Mouse (Mus musculus): ENCODE measurements around the gene Nfkbib.

Gene Nfkbib

DNA sequence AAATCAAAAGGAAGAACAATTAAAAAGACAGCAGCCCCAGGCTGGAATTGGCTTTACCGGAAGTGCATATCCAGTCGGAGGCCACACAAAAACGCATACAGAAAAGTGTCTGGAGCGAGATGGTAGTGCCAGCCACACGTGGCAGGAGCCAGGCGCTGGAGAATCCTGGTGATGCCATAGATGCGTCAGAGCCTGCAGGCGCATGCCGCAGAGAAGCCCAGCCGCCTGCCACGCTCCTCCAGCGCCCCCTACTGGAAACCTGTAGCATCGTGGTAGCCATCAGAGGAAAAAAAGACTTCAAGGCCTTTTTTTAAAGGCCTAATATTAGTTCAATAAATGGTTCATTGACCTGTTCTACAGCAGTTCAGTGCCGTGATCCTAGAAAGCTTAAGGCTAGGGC lies 40.7 kb downstream of the Nfkbib start:
- POLR2A ChIA-PET: interaction anchor here in 1 of 4 experiments (1.1 to 1.9 kb wide), 3 partner anchors 9 to 51 kb away, joined by 3 to 5 read pairs (median 4); no protein-coding TSS in a partner anchor
- CTCF ChIA-PET: interaction anchor here in 1 of 4 experiments (1.4 kb wide), 1 partner anchor 129 kb away, joined by 5 read pairs; the partner anchor contains the start of genes Pak4 and Samd4b

DNA sequence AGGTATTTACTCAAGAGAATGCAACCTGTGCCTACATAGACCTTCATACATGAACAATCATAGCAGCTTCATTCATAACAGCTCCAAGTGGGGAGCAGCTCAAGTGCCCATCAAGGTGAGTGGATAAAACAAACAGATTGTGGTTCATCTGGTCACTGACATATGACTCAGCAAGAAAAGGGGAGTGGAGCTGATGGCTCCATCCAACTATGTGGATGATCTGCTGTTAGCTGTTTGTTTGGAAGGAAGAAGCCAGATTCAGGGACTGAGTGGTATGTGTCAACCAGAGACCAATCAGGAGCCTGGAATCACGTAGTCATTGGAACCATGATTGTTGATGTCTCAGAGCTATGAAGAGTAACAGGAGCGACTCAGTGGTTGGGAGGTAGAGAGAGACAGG lies 42.7 kb downstream of the Nfkbib start:
- CTCF ChIA-PET: interaction anchor here (0.5 to 1.1 kb wide), 5 partner anchors 14 to 123 kb away, joined by 3 to 4 read pairs (median 4); partner anchors contain the start of genes Mrps12 (in 1 of the 4) and Sars2 (in 1 of the 4)
- POLR2A ChIA-PET: interaction anchor here in 3 of 4 experiments (0.6 to 2.8 kb wide), 19 partner anchors 8 to 286 kb away, joined by 3 to 10 read pairs (median 3); partner anchors contain the start of genes Eif3k (in 1 of the 3), Fbxo17 (in 1 of the 3), Fbxo27 (in 1 of the 3) and Map4k1 (in 1 of the 3)

DNA sequence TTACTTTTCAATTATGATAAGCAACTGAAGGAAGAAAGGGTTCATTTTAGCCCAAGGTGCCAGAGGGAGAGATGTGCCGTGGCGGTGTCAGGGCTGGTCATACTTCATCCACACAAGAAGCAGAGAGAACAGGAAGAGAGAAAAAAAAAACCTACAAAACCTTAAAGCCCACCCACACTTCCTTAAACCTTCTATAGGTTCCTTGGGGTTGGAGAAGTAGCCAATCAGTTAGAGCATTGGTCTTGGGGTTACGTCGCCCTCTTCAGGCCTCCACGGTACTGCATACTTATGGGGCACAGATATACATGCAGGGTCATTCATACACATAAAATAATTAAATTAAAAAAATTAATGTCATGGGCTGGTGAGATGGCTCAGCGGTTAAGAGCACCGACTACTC lies 45.2 kb downstream of the Nfkbib start:
- ChIA-PET POLR2A (interaction anchor here in 1 of 4 experiments (1.4 kb wide), 2 partner anchors 8 to 21 kb away, joined by 3 read pairs; no protein-coding TSS in a partner anchor), CTCF (no interaction called here)

DNA sequence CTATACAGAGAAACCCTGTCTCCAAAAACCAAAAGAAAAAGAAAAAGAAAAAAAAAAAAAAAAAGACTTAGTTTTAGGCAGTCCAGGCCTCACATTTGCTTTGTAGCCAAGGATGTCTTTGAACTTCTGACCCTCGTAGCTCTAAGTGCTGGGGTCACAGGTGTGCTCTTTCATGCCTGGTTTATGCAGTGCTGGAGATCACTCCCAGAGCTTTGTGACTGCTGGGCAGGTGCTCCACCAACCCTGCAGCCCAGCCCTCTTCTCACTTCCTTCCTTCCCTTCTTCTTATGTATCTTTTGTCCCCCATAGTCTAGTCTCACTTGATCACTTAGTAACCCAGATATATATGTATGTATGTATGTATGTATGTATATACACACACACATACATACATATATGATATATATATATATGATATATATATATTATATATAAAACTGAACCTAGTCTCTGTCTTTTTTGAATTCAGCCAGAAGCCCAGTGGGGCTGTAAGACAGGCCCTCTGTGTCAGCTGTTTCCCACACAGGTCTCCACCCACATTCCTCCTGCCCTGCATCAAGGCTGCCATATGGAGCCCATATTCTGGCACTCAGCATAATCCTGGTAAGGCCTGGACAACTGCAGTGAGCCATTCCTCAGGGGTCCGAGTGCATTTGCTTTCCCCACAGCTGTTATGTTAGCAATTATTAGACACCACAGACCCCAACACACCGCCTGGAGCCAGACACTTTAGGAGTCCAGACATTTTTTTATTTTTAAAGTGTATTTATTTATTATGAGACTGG lies 46.4 kb downstream of the Nfkbib start:
- ChIA-PET POLR2A (interaction anchor here in 2 of 4 experiments (0.8 to 1.6 kb wide), 10 partner anchors 10 to 61 kb away, joined by 3 to 8 read pairs (median 4); partner anchors contain the start of gene Fbxo27 (in 1 of the 2)), CTCF (interaction anchor here in 2 of 4 experiments (0.6 to 1.7 kb wide), 5 partner anchors 10 to 551 kb away, joined by 3 to 7 read pairs (median 4); no protein-coding TSS in a partner anchor)

DNA sequence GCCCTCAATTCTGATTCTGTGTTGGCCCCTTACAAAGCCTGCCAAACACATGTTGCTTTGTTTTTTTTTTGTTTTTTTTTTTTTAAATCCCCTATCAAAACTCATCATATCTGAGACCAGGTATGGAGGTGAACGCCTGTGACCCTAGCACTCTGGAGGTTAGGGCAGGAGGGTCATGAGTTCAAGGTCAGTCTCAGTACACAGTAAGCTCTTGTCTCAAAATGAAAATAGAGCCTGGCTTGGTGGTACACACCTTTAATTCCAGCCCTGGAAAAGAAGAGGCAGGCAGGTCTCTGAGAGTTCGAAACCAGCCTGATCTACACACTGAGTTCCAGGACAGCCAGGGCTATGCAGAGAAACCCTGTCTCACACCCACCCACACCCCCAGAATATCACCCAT lies 47.7 kb downstream of the Nfkbib start:
- POLR2A ChIA-PET: interaction anchor here in 3 of 4 experiments (0.6 to 5.1 kb wide), 28 partner anchors 8 to 699 kb away, joined by 3 to 44 read pairs (median 4); partner anchors contain the start of genes Fbxo27 (in 1 of the 3), Mrps12 (in 1 of the 3) and Sars2 (in 1 of the 3)

DNA sequence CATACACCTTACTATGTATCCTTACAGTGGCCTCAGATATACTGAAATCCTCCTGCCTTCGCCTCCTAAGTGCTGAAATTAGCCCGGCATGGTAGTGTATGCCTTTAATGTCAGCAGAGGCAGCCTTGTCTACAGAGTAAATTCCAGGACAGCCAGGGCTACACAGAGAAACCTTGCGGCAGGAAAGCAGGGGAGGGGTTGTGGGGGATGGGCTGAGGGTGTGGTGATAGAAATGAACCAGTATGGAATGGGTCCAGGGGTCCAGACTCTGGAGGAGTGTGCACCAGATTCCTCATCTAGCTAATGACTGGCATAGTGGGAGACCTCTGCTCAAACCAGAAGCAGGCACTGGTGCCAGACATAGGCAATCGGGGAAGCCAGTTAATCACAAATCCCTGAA lies 48.2 kb downstream of the Nfkbib start:
- POLR2A ChIA-PET: interaction anchor here in 3 of 4 experiments (0.6 to 5.1 kb wide), 37 partner anchors 8 to 1374 kb away, joined by 3 to 44 read pairs (median 4); partner anchors contain the start of genes Fbxo27 (in 1 of the 3), Mrps12 (in 1 of the 3) and Sars2 (in 1 of the 3)
- CTCF ChIA-PET: interaction anchor here (0.5 to 1.7 kb wide), 9 partner anchors 8 to 149 kb away, joined by 3 to 5 read pairs (median 3); partner anchors contain the start of genes Mrps12 (in 1 of the 4) and Sars2 (in 1 of the 4)

More for the DNA sequence above, 47.7 kb downstream of the Nfkbib start:
- CTCF ChIA-PET: interaction anchor here (0.5 to 1.7 kb wide), 8 partner anchors 9 to 151 kb away, joined by 3 to 5 read pairs (median 3); no protein-coding TSS in a partner anchor

DNA sequence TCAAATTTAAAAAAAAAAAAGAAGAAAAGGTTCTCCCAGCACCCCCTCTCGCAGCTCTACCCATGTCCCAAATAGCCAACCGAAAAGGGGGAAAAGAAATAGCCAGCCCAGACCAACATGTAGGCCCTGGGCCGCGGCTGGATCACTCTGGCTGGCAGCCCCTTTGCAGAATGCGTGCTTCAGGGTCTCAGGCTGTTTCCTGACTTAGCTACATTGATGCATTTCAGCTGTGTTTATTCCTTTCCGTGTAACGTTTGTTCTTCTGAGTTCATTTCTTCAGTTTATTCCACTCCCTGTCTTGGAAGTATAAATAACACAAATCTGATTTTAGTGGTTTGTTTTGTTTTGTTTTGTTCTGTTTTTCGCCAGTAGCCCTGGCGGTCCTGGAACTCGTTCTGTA lies 49.6 kb downstream of the Nfkbib start:
- CTCF ChIA-PET: interaction anchor here in 3 of 4 experiments (0.6 to 1.6 kb wide), 4 partner anchors 24 to 71 kb away, joined by 3 to 7 read pairs (median 5); partner anchors contain the start of genes Mrps12 (in 2 of the 3) and Sars2 (in 2 of the 3)
- POLR2A ChIA-PET: interaction anchor here in 3 of 4 experiments (0.5 to 5.9 kb wide), 26 partner anchors 9 to 1480 kb away, joined by 3 to 77 read pairs (median 4); partner anchors contain the start of genes Mrps12 (in 2 of the 3), Sars2 (in 2 of the 3), Acp7 (in 1 of the 3) and Fbxo27 (in 1 of the 3)

DNA sequence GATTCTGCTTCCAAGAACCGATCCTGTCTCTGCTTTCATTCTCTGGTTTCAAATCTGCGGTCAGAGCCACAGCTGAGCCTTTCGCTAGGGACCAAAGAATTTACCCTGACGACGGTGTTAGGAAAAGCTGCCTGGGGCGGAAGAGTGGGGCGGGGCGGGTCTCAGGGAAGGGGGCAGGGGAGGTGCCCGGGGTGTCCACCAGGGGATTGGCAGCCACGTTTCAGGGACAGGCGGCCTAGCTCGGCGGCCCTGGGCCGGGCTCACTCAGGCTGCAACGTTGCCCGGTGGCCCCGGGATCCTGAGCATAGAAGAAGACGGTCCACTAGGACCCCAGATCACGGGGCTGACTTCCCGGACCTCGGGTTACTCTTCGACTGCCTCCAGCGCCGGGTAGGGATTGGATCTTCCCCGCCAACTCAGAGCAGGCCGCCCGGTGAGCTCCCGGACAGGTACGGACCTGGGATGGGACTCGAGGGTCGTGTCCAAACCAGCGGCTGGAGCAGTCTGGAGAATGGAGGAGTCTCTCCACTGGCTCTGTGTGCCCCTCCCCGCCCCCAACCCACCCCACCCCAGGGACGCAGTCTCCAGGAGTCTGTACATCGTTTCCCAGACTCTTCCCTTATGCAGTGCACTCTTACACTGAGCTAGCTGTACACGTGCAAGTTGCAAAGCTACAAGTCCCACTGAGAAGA lies 50.6 kb downstream of the Nfkbib start, which contains the start of gene Fbxo17:
TSS of gene Fbxo17 (plus strand) at position 215 of the 692 bp plus-strand sequence.
- POLR2A ChIA-PET: interaction anchor here in 3 of 4 experiments (0.5 to 5.9 kb wide), 53 partner anchors 8 to 598 kb away, joined by 3 to 77 read pairs (median 4); partner anchors contain the start of genes Rps16 (in 3 of the 3), Mrps12 (in 2 of the 3), Pak4 (in 2 of the 3) and Samd4b (in 2 of the 3)
- CTCF ChIA-PET: interaction anchor here (0.5 to 1.5 kb wide), 11 partner anchors 11 to 501 kb away, joined by 3 to 9 read pairs (median 5); partner anchors contain the start of genes Gmfg (in 1 of the 4) and Sirt2 (in 1 of the 4)

DNA sequence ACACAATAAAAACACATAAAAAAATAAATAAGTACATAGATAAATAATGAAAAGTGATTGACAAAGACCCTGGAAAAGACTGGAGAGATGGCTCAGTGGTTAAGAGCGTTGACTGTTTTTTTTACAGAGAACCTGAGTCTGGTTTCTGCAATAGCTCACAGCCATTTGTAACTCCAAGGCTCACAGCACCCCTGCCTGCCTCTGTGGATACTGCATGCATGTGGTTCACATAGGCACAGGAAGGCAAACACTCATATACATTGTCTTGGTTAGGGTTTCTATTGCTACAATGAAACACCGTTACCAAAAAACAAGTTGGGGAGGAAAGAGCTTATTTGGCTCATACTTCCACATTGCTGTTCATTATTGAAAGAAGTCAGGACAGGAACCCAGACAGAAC lies 51.7 kb downstream of the Nfkbib start:
- ChIA-PET POLR2A (interaction anchor here (0.6 to 5.9 kb wide), 26 partner anchors 7 to 1186 kb away, joined by 3 to 77 read pairs (median 6); partner anchors contain the start of genes Fbxo27 (in 1 of the 4), Mrps12 (in 1 of the 4) and Sars2 (in 1 of the 4)), CTCF (interaction anchor here in 2 of 4 experiments (0.6 to 2.1 kb wide), 6 partner anchors 12 to 70 kb away, joined by 3 to 9 read pairs (median 4); partner anchors contain the start of genes Mrps12 (in 1 of the 2) and Sars2 (in 1 of the 2))

DNA sequence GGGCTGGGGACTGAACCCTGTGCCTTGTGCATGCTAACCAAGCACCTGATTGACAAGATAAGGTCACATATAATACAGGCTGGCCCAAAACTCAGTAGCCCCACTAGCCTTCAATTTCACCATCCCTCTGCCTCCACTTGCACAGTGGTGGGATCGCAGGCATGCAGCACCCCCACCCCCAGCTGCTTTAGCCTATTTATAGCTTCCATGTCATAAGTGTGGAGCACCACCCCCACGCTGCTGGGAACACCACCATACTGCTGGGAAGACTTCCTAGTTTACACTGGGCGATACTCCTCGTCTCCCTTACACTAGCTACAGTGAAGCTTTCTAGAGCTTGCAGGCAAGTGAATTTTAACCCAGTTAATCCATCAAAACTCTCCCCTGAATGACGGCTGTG lies 52.6 kb downstream of the Nfkbib start:
- ChIA-PET POLR2A (interaction anchor here in 3 of 4 experiments (0.5 to 5.9 kb wide), 20 partner anchors 8 to 96 kb away, joined by 3 to 77 read pairs (median 4); partner anchors contain the start of genes Fbxo27 (in 1 of the 3), Mrps12 (in 1 of the 3), Sars2 (in 1 of the 3) and Sirt2 (in 1 of the 3)), CTCF (interaction anchor here in 2 of 4 experiments (0.5 to 2.1 kb wide), 7 partner anchors 14 to 223 kb away, joined by 3 to 6 read pairs (median 3); partner anchors contain the start of genes Mrps12 (in 1 of the 2) and Sars2 (in 1 of the 2))

DNA sequence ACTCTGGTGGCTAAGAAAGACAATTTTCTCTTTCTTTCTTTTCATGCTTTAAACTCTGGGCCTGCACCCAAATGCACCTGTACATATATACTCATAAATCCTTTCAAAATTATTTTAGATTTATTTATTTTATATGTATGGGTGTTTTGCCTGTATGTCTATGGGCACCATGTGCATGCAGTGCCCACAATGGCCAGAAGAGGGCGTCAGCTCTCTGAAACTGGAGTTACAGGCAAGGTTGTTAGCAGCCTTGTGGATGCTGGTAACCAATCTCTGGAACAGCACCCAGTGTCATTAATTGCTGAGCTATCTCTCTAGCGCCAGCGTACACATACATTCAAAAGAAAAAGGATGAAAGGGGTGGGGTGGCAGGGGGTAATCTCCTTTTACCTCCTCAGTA lies 56.4 kb downstream of the Nfkbib start:
- ChIA-PET POLR2A (interaction anchor here in 2 of 4 experiments (0.6 to 3.0 kb wide), 18 partner anchors 8 to 318 kb away, joined by 3 to 19 read pairs (median 3); partner anchors contain the start of genes Fbxo27 (in 1 of the 2), Med29 (in 1 of the 2), Mrps12 (in 1 of the 2) and Paf1 (in 1 of the 2)), CTCF (interaction anchor here (0.5 to 1.7 kb wide), 22 partner anchors 9 to 1291 kb away, joined by 3 to 10 read pairs (median 4); partner anchors contain the start of genes Mrps12 (in 2 of the 4), Sars2 (in 2 of the 4), Dll3 (in 1 of the 4) and Eif3k (in 1 of the 4))

DNA sequence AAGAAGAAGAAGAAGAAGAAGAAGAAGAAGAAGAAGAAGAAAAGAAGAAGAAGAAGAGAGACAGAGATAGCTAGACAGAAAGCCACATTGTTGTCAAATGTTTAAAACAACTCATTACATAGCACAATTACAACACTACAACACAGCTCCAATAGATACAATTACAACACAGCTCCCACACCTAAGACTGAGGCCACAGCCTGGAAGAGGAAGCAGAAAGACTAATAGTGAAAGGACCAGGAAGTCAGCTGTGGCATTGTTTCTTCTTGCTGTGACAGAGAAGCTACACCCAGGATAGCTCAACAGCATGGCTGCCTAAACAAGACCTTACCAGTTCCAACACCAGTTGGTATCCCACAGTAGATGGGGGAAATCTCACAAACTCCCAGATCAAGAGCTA lies 57.9 kb downstream of the Nfkbib start:
- CTCF ChIA-PET: interaction anchor here in 2 of 4 experiments (0.6 to 0.9 kb wide), 2 partner anchors 10 to 587 kb away, joined by 3 to 4 read pairs; no protein-coding TSS in a partner anchor
- POLR2A ChIA-PET: interaction anchor here (0.5 to 4.2 kb wide), 17 partner anchors 8 to 130 kb away, joined by 3 to 44 read pairs (median 4); partner anchors contain the start of genes Fbxo27 (in 2 of the 4), Fbxo17 (in 1 of the 4), Mrps12 (in 1 of the 4) and Sars2 (in 1 of the 4)

Data from embryonic stem cell, embryonic (primary cell).